ENCODE assay signal across 13 mouse cellular contexts in the genomic region with DNA sequence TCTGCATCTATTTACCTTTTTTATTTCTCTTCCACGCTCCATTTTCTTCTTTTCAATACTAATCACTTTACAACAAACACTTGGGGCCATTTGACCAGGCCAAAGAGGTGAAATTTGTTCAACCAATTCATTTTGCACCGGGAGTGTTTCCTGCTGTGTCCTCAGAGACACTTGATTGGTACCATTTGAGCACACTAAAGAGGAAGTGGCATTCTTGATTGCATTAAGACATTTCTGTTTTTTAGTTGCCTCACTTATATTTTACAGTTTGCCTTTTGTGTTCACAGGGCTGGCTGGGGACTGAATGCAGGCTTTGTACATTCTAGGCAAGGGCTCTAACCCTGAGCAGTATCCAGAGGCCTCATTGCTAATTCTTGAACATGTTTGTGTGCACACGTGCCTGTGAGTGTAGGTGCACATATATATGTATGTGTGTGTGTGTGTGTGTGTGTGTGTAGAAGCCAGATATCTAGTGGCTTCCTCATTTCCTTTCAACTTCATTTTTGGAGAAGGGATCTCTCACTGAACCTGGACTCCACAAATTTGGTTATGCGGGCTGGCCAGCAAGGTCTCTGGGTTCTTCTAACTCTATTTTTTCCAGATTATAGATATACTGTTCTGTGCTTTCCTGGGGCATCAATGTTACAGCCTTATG.
"Had no signal": no experiment of that assay in that cellular context is flagged by ENCODE, and none has a peak within 500 bp of the region (broad histone marks: within the 10 kb centered on the region; RNA-seq: fewer than 3 reads in every experiment).

No protein-coding gene starts in this region.

- DNase-seq: kidney, adult 8-10 months; kidney, postnatal 25 days; layer of hippocampus, adult 9-11 months; layer of hippocampus, postnatal 36 days; lung, embryonic 14.5 days; lung, postnatal 10 days; lung, postnatal 4 days; midbrain, embryonic 14.5 days; thymus, postnatal 4 days had no signal

- H3K4me3 ChIP-seq: limb, embryonic 15.5 days; liver, embryonic 12.5 days; myocyte; neural tube, embryonic 15.5 days had no signal

- H3K36me3 ChIP-seq: limb, embryonic 15.5 days; liver, embryonic 12.5 days; neural tube, embryonic 15.5 days had no signal

- H3K9ac ChIP-seq: limb, embryonic 15.5 days; liver, embryonic 12.5 days; lung, embryonic 14.5 days; neural tube, embryonic 15.5 days had no signal

- H3K27me3 ChIP-seq: limb, embryonic 15.5 days; liver, embryonic 12.5 days; neural tube, embryonic 15.5 days had no signal

- H3K27ac ChIP-seq: limb, embryonic 15.5 days; liver, embryonic 12.5 days; neural tube, embryonic 15.5 days had no signal

- H3K4me1 ChIP-seq: limb, embryonic 15.5 days; liver, embryonic 12.5 days; neural tube, embryonic 15.5 days had no signal

- H3K9me3 ChIP-seq: limb, embryonic 15.5 days; liver, embryonic 12.5 days; neural tube, embryonic 15.5 days had no signal

- ATAC-seq: liver, embryonic 12.5 days had no signal

- H3K4me2 ChIP-seq: limb, embryonic 15.5 days; liver, embryonic 12.5 days; lung, embryonic 14.5 days; neural tube, embryonic 15.5 days had no signal
